Mouse (Mus musculus) adrenal gland, postnatal 4 days (tissue): Measurements from ENCODE around the gene Lzts3. TPM values are rescaled to one million over a fixed set of nuclear protein-coding genes. Genes with fewer than 3 reads are reported as not detected.

Source experiments
- DNase-seq, 2 experiments: peaks; one replicate each; pipeline ENCODE4 v3.0.0; 2021 to 2022; ENCODE audit warnings: low spot score in 2 of 2, mixed read lengths in 2 of 2
- total RNA-seq, 2 experiments: library from RNA; stranded (reverse); gene quantifications; 2 replicates each; pipeline ENCODE4 v1.2.3; 2021

Lzts3 gene
- total RNA-seq, 2 experiments from 2014 or later = 13.5 to 22.5 TPM

DNA sequence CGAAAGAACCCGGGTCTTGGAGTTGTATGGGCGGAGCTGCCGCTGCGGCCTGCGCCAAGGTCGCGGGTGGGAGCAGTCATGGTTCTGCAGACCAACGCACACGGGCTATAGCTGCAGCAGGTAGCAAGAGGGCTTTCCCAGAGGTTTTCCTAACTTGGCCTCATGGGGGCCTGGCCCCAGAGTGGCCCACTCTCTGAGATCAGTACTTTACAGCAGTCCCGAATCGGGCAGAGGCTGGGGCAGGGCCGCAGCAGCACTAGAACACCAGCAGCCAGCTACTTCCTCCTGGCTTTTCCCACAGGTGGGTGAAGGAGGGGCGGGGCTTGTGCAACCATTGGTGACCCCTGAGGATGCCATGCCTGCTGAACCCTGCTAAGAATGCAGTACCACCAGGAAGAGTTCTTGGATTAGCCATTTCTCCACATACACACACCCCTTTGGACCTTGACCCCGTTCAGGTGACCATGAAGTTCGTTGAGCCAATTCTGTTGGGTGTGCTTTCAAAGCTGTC lies 4.4 kb downstream of the Lzts3 start:
- no peak for DNase-seq

DNA sequence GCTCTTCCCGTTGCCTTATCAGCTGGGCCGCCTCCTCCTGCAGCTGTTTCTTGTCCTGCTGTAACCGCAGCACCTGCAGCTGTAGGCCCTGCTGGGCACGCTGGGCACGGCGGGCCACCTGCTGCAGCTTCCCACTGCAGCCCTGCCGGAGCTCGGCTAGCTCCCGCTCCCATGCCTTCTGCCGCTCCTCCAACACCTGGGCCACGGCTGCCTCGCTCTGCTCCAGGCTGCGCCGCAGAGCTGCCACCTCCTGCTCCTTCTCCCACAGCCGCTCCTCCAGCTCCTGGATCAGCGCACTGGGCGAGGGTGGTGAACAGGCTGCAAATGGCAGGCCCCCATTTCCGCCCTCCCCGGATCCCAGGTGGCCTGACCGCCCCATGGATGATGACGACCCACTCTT lies 6.8 kb downstream of the Lzts3 start:
- no peak for DNase-seq

DNA sequence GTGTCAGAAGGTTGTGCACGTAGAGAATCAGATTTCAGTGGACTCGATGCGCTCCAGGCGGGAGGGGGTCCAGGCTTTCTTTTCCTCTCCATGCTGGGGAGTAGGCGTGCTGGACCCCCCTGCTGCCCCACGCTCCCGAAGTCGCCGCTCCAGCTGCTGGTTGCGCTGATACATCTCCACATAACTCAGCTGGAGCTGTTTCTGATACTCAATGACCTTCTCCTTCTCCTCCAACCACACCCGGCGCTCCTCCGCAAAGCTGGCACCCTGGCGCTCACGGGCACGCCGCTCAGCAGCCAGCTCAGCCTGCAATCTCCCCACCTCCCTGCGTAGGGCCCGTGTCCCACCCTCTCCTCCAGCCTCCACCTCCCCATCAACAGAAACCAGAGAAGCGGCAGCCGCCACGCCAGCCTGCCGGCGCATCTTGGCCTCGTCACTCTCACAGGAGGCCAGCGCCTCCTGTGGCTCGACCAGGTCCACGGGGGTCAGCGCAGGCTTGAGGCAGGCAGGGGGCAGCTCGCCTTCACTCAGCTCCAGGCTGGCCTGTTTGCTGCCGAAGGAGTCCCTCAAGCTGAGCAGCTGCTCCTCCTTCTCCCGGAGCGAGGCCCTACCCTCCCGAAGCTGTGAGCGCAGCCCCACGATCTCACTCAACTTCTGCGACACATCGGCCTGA lies 7.7 kb downstream of the Lzts3 start:
- DNase-seq = no peak

DNA sequence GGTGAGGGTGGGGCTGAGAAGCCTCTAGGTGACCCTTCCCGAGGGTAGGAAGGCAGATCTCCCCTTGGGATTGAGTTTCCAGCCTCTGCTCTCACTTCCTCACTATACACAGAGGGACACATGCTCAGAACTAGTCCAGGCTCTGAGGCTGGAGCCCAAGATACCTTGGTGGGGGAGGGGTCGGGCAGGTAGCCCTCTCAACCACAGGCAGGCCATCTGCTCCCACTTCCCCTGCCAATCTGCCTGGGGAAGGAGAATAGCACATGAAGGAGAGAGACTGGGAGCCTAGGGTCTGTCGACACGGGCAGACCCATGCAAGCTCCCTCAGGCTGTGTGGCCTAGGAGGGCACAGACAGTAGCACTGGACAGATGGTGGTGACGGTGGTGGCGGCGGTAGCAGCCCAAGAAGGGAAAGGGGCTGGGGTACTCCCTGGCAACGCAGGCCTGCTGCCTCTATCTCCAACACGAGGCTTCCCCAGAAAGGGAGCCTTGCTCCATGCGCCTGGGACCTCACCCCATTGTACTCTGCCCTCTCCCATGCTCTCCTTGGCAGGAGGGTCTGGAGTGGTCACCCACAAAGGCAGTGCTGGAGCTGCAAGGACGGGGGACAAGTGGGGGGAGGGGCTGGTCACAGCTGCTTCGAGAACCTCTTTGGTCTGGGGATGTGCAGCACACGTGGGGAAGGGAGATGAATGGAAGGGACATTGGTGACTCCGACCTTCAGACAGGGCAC lies 8.4 kb downstream of the Lzts3 start:
- DNase-seq = no peak

DNA sequence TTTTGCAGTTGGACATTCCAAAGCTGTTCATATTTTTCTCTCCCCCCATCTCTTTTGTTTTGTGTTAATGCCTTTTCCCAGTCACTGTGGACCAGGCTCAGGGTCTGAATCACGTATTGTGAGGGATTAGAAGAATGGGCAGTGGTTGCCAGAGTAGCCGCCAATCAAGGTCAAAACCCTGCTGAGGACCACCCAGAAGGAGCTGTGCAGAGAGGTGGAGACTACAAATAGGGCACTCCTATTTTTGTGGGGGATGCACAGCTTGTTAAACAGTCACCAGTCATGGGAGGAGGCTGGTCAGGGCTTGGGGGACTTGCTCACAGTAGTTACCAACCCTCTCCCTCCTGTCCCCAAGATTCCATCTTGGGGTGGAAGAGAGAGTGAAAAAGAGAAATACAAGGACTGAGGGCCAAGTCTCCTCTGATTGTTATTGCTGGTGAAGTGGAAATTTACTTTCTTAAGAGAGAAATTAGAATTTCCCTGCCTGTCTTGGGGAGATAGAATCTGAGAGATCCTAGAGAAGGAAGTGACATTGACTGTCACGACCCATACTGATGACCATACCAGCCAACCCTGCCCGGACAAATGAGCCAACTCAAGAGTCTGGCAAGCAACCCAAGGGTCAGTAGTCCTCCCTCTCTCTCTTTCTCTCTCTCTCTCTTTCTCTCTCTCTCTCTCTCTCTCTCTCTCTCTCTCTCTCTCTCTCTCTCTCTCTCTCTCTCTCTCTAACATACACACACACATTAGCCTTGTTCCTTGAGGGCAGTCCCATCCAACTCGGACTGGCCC lies 9.5 kb downstream of the Lzts3 start:
- DNase-seq = no peak

DNA sequence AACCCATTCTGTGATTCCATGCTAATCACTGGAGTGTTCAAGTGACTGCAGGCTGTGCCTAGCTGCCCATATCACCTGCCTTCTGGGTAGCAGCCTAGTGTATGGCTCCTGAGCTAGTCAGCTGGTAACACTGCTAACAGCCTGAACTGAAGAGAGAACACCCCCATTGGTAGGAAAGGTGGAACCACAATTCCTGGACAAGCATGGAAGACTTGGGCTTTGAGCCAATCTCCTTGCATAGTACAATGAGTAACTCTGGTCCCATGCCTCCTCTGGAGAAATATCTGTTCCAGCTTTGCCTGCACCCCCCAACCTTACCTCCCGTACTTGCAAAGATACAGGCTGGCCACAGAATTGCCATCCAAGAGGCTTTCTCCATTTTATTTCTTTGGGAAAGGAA lies 10.2 kb downstream of the Lzts3 start:
- DNase-seq = no peak

DNA sequence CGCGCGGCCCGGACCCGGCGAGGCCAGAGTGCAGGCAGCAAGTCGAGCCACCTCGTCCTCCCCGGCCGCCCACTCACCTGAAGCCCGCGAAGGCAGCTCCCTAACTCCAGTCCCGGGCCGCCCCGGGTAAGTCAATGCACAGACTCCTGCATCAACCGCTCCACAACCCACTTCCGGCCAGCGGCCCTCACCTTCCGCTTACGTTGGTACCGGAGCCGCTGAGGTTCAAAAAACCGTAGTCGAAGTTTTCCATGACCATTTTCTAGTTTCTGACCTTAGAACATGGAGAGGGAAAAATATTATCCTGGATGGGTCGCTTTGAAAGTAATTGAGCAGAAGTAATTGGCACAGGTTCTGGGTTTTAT lies 12.8 kb downstream of the Lzts3 start, which contains the start of the genes Fastkd5 and Ubox5:
Fastkd5 (minus strand) TSS at position 189 of the 365 bp plus-strand sequence.
Ubox5 (minus strand) TSS at position 200 of the 365 bp plus-strand sequence.
- DNase-seq = peak; percentile 82 to 83

DNA sequence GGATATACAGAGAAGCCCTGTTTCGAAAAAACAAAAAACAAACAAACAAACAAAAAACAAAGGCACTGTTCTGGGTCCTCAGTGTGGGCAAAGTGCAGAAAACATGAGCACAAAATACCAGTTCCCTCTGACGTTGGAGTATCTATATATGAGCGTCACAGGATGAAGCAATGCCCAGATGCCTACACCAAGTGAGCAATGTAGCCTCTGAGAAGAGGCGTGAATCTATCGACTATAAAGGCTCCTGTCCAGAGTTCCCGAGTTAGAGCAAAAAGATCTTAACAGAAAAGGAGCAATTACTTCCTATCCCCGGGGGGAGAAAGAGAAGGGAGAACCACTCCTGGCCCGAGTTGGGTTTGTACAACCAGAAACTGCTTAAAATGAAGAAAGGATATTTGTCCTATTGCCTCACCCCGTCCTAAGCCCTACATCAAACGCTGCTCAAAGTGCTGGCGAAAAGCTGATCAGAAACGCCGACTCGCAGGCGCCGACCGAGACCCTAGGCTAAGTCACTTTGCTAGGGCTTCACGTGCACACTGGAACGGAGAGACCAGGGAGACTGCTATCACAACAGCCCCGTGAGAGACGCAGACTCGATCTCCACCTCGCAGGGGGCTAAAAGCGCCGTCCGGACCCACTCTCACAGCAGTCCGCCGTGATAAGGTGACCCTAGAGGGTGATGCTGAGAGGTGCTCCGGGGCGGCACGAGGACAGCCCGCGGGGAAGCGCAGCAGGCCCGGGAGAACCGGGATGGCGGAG lies 13.3 kb downstream of the Lzts3 start:
- DNase-seq = no peak

DNA sequence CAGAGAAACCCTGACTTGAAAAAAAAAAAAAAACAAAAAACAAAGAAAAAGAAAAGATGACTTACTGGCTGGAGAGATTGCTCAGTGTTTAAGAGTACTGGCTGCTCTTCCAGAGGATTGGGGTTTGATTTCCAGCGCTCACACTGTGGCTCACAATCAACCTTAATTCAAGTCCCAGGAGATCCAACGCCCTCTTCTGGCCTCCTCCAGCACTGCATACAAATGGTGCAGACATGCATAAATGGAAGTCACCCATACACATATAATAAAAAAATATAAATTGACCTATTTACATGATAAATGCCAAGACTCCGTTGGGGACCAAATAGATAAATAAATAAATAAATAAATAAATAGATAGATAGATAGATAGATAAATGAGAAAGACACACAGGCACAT lies 14.2 kb downstream of the Lzts3 start:
- DNase-seq = no peak

DNA sequence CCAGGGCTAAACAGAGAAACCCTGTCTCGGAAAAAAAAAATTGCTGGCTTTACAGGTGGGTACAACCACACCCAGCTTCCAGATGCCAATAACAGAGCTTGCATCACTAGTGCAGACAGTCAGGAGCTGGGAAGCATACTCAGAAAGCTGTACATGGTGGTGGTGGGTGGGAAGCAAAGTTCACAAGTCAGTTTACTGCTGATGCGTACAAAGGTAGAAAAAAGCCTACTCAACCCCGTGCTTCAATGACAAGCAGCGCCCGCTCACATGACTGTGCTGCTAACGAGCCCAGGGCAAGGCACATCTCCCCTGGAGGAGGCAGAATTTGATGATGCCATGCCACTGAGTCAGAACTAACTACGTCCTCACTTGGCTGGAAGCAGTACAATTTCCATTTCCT lies 23.6 kb downstream of the Lzts3 start:
- DNase-seq = no peak

DNA sequence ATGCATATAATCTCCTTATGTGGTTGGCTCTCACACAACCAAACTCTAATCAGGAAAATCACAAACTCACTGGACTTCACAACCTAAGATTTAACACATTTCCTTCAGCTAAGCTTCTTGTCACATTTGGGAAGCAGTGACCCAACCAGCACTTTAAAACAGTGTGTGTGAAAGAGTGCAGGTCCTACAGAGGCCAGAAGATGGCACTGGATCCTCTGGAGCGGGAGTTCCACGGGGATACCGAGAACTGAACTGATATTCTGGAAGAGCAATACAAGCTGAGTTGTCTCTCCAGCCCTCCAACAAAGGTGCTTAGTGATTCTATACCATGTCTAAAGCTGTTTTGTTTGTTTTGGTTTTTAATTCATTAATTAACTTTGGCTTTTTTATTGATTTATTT lies 29.5 kb downstream of the Lzts3 start:
- DNase-seq = no peak

DNA sequence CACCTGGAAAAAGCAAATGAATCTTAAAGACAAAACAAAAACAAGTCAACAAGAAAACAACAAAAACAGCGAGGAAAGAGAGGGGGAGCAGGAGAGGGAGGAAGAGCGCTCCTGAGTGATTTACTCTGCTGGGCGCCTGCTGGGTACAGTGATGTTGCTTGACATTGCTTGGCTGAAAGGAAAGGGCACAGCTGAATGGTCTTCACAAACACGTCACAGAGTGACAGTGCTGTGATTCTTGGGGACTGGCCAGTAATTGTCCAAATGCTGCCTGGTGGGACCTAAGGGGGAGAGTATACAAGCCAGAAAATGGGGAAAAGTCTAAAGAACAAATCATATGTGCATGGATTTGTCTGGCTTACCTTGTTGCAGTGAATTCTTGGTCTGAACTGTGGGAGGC lies 40.4 kb downstream of the Lzts3 start:
- no peak for DNase-seq

DNA sequence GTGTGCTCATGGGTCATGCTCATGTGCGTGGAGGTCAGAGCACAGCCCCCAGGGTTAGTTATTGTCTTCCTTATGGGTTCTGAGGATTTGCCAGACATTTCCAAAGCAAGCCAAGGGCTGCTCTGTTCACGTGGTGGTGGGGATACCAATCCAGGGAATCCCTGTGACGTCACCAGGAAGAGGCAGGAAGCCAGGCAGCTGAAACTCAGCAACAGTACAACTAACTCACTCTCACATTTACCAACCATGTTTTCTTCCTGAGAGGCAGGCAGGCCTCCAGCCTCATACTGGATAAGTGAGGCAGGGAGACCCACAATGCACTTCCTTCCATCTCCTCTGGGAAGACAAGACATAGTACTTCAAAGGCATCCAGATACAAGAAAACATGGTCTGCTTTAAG lies 44.2 kb downstream of the Lzts3 start:
- DNase-seq = no peak

DNA sequence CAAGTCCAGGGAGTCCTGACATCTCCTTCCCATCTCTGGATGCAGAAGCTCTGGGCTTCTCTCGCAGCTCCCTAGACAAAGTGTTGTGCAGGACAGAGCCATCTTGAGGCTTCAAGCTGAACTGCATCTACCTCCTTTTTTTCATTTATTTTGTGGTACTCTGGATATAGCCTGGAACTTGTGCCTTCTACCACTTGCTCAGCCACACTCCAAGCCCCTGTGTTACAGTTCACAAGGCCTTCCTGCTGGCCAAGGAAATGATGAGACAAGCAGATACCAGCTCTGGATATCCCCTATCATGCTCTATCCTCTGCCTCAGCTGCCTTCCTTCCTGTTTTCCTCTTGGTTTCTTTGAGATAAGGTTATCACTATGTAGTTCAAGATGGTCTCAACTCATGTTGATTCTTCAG lies 45.0 kb downstream of the Lzts3 start:
- no peak for DNase-seq

DNA sequence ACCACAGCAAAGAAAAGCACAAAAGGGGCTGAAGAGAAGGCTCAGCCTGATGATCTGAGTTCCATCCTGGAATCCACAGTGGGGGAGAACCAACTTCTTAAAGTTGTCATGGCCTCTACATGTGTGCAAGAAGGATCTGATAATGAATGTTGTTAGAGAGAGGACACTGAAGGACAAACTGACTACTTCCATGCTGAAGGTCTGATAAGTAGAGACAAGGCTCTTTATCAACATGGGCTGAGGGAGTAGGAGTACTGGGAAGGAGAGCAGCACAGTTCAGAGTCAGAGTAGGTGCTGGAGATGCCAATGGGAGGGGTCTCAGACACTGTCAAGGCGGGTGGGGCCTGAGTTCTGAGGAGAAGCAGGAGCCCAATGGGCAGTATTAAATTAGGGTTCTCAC lies 47.0 kb downstream of the Lzts3 start:
- DNase-seq = no peak

DNA sequence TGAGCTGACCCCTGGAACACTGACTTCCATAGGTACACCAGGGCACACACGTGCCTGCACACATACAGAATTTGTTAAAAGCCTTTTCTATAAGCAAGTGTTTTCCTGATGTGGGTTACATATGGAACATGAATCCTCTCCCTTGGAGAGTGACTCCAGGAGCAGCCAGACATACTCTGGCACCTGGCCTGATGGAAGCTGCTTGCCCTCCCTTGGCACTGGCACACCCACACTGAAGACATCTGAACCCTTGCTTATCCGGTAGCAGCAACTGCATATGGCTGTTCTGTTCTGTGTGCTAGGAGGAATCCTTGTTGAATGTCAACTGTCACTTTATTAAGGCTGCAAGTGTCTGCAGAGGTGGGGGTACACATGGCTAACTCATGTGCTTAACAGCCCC lies 51.6 kb downstream of the Lzts3 start:
- no peak for DNase-seq

DNA sequence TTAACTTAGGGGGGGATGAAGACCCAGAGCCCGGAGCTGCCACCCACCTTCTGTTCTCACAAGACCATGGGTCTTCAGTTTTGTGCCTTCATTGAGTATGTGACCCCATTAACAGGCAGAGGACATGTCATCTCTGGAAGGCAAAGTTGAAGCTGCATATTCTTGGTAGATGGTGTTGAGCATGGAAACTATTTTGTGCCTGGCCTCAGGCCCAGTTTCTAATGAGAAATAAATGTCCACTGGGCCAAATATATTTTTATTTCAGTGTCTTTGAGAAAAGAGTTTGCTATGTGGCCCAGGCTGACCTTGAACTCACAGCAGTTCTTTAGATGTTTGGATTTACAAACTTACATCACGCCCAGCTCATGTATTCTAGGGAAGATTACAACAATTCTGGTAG lies 52.8 kb downstream of the Lzts3 start:
- DNase-seq = no peak

DNA sequence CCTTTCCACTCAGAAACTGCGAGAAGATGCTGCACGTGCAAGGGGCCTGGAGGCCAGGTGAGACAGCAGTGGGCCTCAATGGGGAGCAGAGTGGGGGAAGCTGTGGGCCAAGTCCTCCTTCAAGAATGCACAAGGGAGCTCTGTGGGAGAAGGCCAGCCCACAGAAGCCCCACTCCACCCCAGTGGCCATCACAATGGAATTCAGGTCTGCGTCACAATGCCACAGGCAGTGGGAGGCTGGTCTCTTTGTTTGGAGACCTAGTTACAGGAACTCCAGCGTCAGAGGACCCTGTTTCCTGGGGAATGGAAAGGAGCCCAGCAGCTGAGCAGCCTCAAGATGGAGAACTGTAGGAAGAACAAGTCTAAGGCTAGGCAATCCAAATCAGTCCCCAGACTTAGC lies 53.4 kb downstream of the Lzts3 start:
- DNase-seq = no peak

DNA sequence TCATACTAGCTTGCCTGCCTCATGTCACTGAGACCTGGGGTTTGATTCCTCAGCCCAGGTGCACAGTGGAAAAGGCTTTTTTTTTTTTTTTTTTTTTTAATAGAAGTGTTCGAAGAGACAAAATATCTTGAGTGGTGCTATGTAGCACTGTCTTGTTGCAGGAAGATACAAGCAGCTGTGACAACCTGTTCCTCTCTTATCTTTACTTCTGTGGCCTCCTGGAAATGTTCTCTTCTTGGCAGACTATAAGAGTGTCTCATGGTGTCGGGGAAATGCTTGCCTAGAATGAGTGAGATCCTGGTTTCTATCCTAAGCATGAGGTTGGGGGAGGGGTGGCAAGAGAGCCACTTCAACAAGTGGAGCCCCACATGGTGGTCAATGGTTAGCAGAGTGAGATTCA lies 54.2 kb downstream of the Lzts3 start:
- DNase-seq = no peak

DNA sequence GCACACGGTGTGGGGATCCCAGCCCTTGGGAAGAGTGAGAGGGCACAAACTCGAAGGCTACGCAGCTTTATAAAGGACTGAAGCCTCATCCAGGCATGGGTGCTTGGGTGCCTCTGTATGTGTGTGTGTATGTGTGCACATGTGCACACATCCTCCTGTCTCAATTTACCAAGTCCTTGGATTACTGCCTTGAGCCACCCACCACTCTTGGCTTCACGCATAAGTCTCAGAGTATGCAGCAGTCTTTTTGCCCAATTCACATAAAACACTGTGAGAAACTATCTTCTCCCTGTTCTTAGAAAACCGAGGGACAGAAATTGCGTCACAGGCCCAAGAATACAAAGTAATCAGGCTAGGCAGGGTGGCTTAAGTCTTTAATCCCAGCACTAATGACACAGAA lies 56.6 kb downstream of the Lzts3 start:
- no peak for DNase-seq

DNA sequence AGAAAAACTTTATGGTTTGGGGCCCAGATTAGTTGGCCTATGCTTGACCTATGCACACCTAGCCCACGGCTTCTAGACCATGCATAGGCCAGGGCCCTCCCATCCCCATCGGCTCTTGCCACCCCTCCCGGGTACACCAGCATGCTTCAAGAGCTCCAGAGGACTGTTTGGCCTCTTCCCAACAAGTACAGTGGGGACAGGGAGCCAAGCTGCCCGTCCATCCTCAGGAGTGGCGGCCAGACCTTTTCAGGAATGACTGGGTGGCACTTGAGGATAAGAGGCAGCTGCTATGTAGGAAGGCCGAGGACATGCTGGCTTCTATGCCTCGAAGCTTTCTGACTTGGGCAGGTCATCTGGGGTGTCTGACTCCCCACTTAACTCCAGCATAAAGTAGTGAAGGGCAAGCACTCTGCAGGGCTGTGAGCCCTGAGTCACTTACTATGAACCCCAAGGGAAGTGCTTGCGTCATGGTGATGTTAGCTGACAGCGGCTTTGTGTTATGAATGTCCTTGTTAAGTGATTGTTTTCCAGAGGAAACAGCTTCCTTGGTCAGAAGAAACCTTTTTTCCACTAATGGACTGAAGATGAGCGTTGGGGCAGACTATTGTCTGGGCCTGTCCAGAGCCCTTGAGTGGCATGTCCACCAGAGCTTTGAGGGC lies 58.6 kb downstream of the Lzts3 start:
- no peak for DNase-seq
